Mouse (Mus musculus): ENCODE measurements around the gene Sapcd1. TPM values are rescaled to one million over a fixed set of nuclear protein-coding genes. Genes with fewer than 3 reads are reported as not detected.

Gene Sapcd1
- polyA plus RNA-seq, 1 experiment from 2014 or later = 4.1 TPM

- peak; percentile 4; the same call in 1 of the 2 replicates for ATAC-seq
Observed at GRCm38 (mm10) chr17:35049561-35050016, 21.8 kb upstream of the Sapcd1 start, which contains the start of gene Clic1. TSS of gene Clic1 (plus strand) at chr17:35049966.

GRCm38 (mm10) chr17:35048932-35049440 lies 21.2 kb upstream of the Sapcd1 start:
- 34% methylated on average over 5 of the region's 5 CpGs for WGBS (ENCODE audit: insufficient replicate concordance)
- Histone ChIP-seq H3K9me3 (ENCODE audit: low read length) (no peaks in the 10 kb centered on the region), H3K27ac (ENCODE audit: low read depth) (peak overlapping the region; percentile 98), H3K9ac (replicated peaks) (peak overlapping the region; percentile 87), H3K4me3 (ENCODE audit: low read depth, low read length) (peak overlapping the region; percentile 68), H3K27me3 (ENCODE audit: insufficient read depth, low read length) (no peaks in the 10 kb centered on the region), H3K36me3 (replicated peaks; ENCODE audit: insufficient read depth, low read length) (peaks cover 18% of the 10 kb centered on the region), H3K4me1 (ENCODE audit: insufficient read depth) (peaks cover 61% of the 10 kb centered on the region), H3K4me2 (ENCODE audit: low read depth, low read length) (peak overlapping the region; percentile 99)
- TF ChIP-seq EP300 (IDR thresholded peaks at IDR 0.05; ENCODE audit: low read depth) (no peak), CTCF (IDR thresholded peaks at IDR 0.05; ENCODE audit: low read depth) (no peak)
- ATAC-seq (no peak), DNase-seq (no peak)

More at GRCm38 (mm10) chr17:35049561-35050016, 21.8 kb upstream of the Sapcd1 start, which contains the start of gene Clic1:
- peak; percentile 77 for DNase-seq
- Histone ChIP-seq H3K27me3 (ENCODE audit: insufficient read depth, low read length) (no peaks in the 10 kb centered on the region), H3K4me3 (ENCODE audit: low read depth, low read length) (peak within 1 kb of the TSS; percentile 68), H3K4me1 (ENCODE audit: insufficient read depth) (peaks cover 55% of the 10 kb centered on the region), H3K27ac (ENCODE audit: low read depth) (peak within 1 kb of the TSS; percentile 98), H3K4me2 (ENCODE audit: low read depth, low read length) (peak within 1 kb of the TSS; percentile 99), H3K9ac (replicated peaks) (peak within 1 kb of the TSS; percentile 87), H3K36me3 (replicated peaks; ENCODE audit: insufficient read depth, low read length) (peaks cover 24% of the 10 kb centered on the region), H3K9me3 (ENCODE audit: low read length) (no peaks in the 10 kb centered on the region)
- 2% methylated on average over 11 of the region's 11 CpGs for WGBS (ENCODE audit: insufficient replicate concordance)
- TF ChIP-seq CTCF (IDR thresholded peaks at IDR 0.05; ENCODE audit: low read depth) = peak; percentile 49
- TF ChIP-seq EP300 (IDR thresholded peaks at IDR 0.05; ENCODE audit: low read depth) = no peak

GRCm38 (mm10) chr17:35048149-35048931 lies 20.5 kb upstream of the Sapcd1 start:
- DNase-seq (peak; percentile 79), ATAC-seq (no peak)
- Histone ChIP-seq H3K4me3 (ENCODE audit: low read depth, low read length) (peak overlapping the region; percentile 70), H3K9ac (replicated peaks) (peak overlapping the region; percentile 63), H3K36me3 (replicated peaks; ENCODE audit: insufficient read depth, low read length) (peaks cover 13% of the 10 kb centered on the region), H3K4me2 (ENCODE audit: low read depth, low read length) (peak overlapping the region; percentile 99), H3K27ac (ENCODE audit: low read depth) (peak overlapping the region; percentile 98), H3K9me3 (ENCODE audit: low read length) (no peaks in the 10 kb centered on the region), H3K27me3 (ENCODE audit: insufficient read depth, low read length) (no peaks in the 10 kb centered on the region), H3K4me1 (ENCODE audit: insufficient read depth) (peaks cover 68% of the 10 kb centered on the region)
- TF ChIP-seq EP300 (IDR thresholded peaks at IDR 0.05; ENCODE audit: low read depth) (no peak), CTCF (IDR thresholded peaks at IDR 0.05; ENCODE audit: low read depth) (no peak)
- WGBS (ENCODE audit: insufficient replicate concordance) = 7% methylated on average over 11 of the region's 11 CpGs

- WGBS (ENCODE audit: insufficient replicate concordance) = 12% methylated on average over 1 of the region's 1 CpGs
- DNase-seq (no peak), ATAC-seq (peak; percentile 28)
- TF ChIP-seq CTCF (IDR thresholded peaks at IDR 0.05; ENCODE audit: low read depth) (no peak), EP300 (IDR thresholded peaks at IDR 0.05; ENCODE audit: low read depth) (0 out of 2 replicates have a peak, but pooled peaks have one; percentile 5)
- no peaks in the 10 kb centered on the region for H3K27me3 ChIP-seq (ENCODE audit: insufficient read depth, low read length)
- H3K4me2 ChIP-seq (ENCODE audit: low read depth, low read length) = peak overlapping the region; percentile 99
- peak overlapping the region; percentile 70 for H3K4me3 ChIP-seq (ENCODE audit: low read depth, low read length)
- peaks cover 6% of the 10 kb centered on the region for H3K36me3 ChIP-seq (replicated peaks; ENCODE audit: insufficient read depth, low read length)
- peak overlapping the region; percentile 98 for H3K27ac ChIP-seq (ENCODE audit: low read depth)
- H3K9ac ChIP-seq (replicated peaks) = peak overlapping the region; percentile 63
- peaks cover 67% of the 10 kb centered on the region for H3K4me1 ChIP-seq (ENCODE audit: insufficient read depth)
- no peaks in the 10 kb centered on the region for H3K9me3 ChIP-seq (ENCODE audit: low read length)
Observed at GRCm38 (mm10) chr17:35047688-35048087, 19.9 kb upstream of the Sapcd1 start.

- Histone ChIP-seq H3K9ac (replicated peaks) (peak within 1 kb of the TSS; percentile 93), H3K4me3 (ENCODE audit: low read depth, low read length) (peak within 1 kb of the TSS; percentile 70), H3K4me2 (ENCODE audit: low read depth, low read length) (peak within 1 kb of the TSS; percentile 99), H3K27me3 (ENCODE audit: insufficient read depth, low read length) (no peaks in the 10 kb centered on the region), H3K27ac (ENCODE audit: low read depth) (peak within 1 kb of the TSS; percentile 98), H3K4me1 (ENCODE audit: insufficient read depth) (peaks cover 62% of the 10 kb centered on the region), H3K9me3 (ENCODE audit: low read length) (no peaks in the 10 kb centered on the region), H3K36me3 (replicated peaks; ENCODE audit: insufficient read depth, low read length) (no peaks in the 10 kb centered on the region)
- ATAC-seq (peak; percentile 89), DNase-seq (peak; percentile 99)
- 2% methylated on average over 33 of the region's 33 CpGs for WGBS (ENCODE audit: insufficient replicate concordance)
- peak; percentile 46 for TF ChIP-seq EP300 (IDR thresholded peaks at IDR 0.05; ENCODE audit: low read depth)
- no peak for TF ChIP-seq CTCF (IDR thresholded peaks at IDR 0.05; ENCODE audit: low read depth)
Observed at GRCm38 (mm10) chr17:35046681-35047455, 19.1 kb upstream of the Sapcd1 start, which contains the start of gene Msh5. TSS of gene Msh5 (minus strand) at chr17:35046745.

Measured in liver, postnatal 0 days (tissue).